Mouse (Mus musculus) embryonic facial prominence, embryonic 10.5 days (tissue): Measurements from ENCODE around the gene Msl1. TPM values are rescaled to one million over a fixed set of nuclear protein-coding genes. Genes with fewer than 3 reads are reported as not detected.

Source experiments
- DNase-seq: peaks from one replicate; pipeline ENCODE4 v3.0.0-alpha.2; 2017; ENCODE audit warnings: low spot score
- H3K27ac ChIP-seq: fragments of 300-500 bp; sonication (generic); replicated peaks from 2 replicates; pipeline ENCODE4 v1.5.1; 2016; ENCODE audit warnings: mild to moderate bottlenecking
- H3K27me3 ChIP-seq: fragments of 300-500 bp; sonication (generic); replicated peaks from 2 replicates; pipeline ENCODE4 v1.6.1; 2016; ENCODE audit warnings: low read depth, mild to moderate bottlenecking; ENCODE audit not compliant: poor library complexity, severe bottlenecking
- H3K36me3 ChIP-seq: fragments of 300-500 bp; sonication (generic); replicated peaks from 2 replicates; pipeline ENCODE4 v1.6.1; 2016; ENCODE audit warnings: mild to moderate bottlenecking, moderate library complexity
- H3K4me1 ChIP-seq: fragments of 300-500 bp; sonication (generic); 2 replicates; pipeline ENCODE4 v1.6.1; 2016
- H3K4me3 ChIP-seq: fragments of 300-500 bp; sonication (generic); 2 replicates; pipeline ENCODE4 v1.5.1; 2016; ENCODE audit warnings: mild to moderate bottlenecking, moderate library complexity
- H3K9me3 ChIP-seq: fragments of 300-500 bp; sonication (generic); 2 replicates; pipeline ENCODE4 v1.6.1; 2016; ENCODE audit warnings: mild to moderate bottlenecking
- WGBS: fragments of 180-500 bp; shearing (Covaris S2); methylation state at CpG from one replicate; pipeline ENCODE4 v1.1.7; 2016; 5-methylcytosine and 5-hydroxymethylcytosine counted together
- polyA plus RNA-seq: library from polyadenylated mRNA; unstranded; fragments of >200 nt; fragmentation: Nextera tagmentation; extraction: Ambion mirVana; gene quantifications from 2 replicates; pipeline ENCODE4 v1.2.1, GENCODE M21; 2016

Msl1 gene
- polyA plus RNA-seq, 1 experiment from 2014 or later: 23.4 TPM

- Histone ChIP-seq H3K4me1 (peaks cover 73% of the 10 kb centered on the region), H3K4me3 (peak overlapping the region; percentile 44), H3K36me3 (no peaks in the 10 kb centered on the region), H3K27ac (peak overlapping the region; percentile 82), H3K9me3 (no peaks in the 10 kb centered on the region), H3K27me3 (peaks cover 6% of the 10 kb centered on the region; the same call in 1 of the 2 replicates)
- WGBS: 4% methylated on average over 14 of the region's 15 CpGs
- DNase-seq: peak; percentile 94
Measured at GRCm38 (mm10) chr11:98786359-98787214, 8.7 kb upstream of the Msl1 start.

- DNase-seq: no peak
- H3K4me1 ChIP-seq: peaks cover 67% of the 10 kb centered on the region
Measured at GRCm38 (mm10) chr11:98787229-98787628, 8.1 kb upstream of the Msl1 start.

GRCm38 (mm10) chr11:98787691-98788090 lies 7.6 kb upstream of the Msl1 start:
- WGBS: 87% methylated on average over 1 of the region's 1 CpGs
- H3K27ac ChIP-seq: no peak overlapping the region

More at GRCm38 (mm10) chr11:98787229-98787628, 8.1 kb upstream of the Msl1 start:
- no peaks in the 10 kb centered on the region for H3K9me3 ChIP-seq
- peak overlapping the region; percentile 82; the same call in 1 of the 2 replicates for H3K27ac ChIP-seq
- no peaks in the 10 kb centered on the region for H3K36me3 ChIP-seq
- peaks cover 6% of the 10 kb centered on the region; the same call in 1 of the 2 replicates for H3K27me3 ChIP-seq
- peak overlapping the region; percentile 44 for H3K4me3 ChIP-seq
- 32% methylated on average over 7 of the region's 7 CpGs for WGBS

GRCm38 (mm10) chr11:98788139-98788538 lies 7.2 kb upstream of the Msl1 start:
- DNase-seq: no peak
- Histone ChIP-seq H3K9me3 (no peaks in the 10 kb centered on the region), H3K36me3 (no peaks in the 10 kb centered on the region), H3K4me1 (peaks cover 67% of the 10 kb centered on the region), H3K27ac (peak overlapping the region; percentile 82), H3K27me3 (peaks cover 6% of the 10 kb centered on the region; the same call in 1 of the 2 replicates), H3K4me3 (peak overlapping the region; percentile 63)
- WGBS: 91% methylated on average over 5 of the region's 5 CpGs

More at GRCm38 (mm10) chr11:98787691-98788090, 7.6 kb upstream of the Msl1 start:
- Histone ChIP-seq H3K36me3 (no peaks in the 10 kb centered on the region), H3K4me1 (peaks cover 67% of the 10 kb centered on the region), H3K27me3 (peaks cover 6% of the 10 kb centered on the region; the same call in 1 of the 2 replicates), H3K9me3 (no peaks in the 10 kb centered on the region), H3K4me3 (no peak overlapping the region; the same call in 1 of the 2 replicates)
- no peak for DNase-seq

- WGBS: 15% methylated on average over 18 of the region's 18 CpGs
- peak overlapping the region; percentile 63 for H3K4me3 ChIP-seq
- H3K27me3 ChIP-seq: peaks cover 6% of the 10 kb centered on the region; the same call in 1 of the 2 replicates
- DNase-seq: peak; percentile 89
- H3K27ac ChIP-seq: peak overlapping the region; percentile 82
- peaks cover 67% of the 10 kb centered on the region for H3K4me1 ChIP-seq
- H3K36me3 ChIP-seq: no peaks in the 10 kb centered on the region
- no peaks in the 10 kb centered on the region for H3K9me3 ChIP-seq
Measured at GRCm38 (mm10) chr11:98788550-98789218, 6.6 kb upstream of the Msl1 start.

GRCm38 (mm10) chr11:98789219-98789807 lies 6.0 kb upstream of the Msl1 start:
- Histone ChIP-seq H3K9me3 (no peaks in the 10 kb centered on the region), H3K27me3 (peaks cover 6% of the 10 kb centered on the region; the same call in 1 of the 2 replicates), H3K36me3 (no peaks in the 10 kb centered on the region), H3K27ac (peak overlapping the region; percentile 82), H3K4me3 (peak overlapping the region; percentile 63), H3K4me1 (peaks cover 68% of the 10 kb centered on the region)
- 1% methylated on average over 25 of the region's 25 CpGs for WGBS
- no peak for DNase-seq

- peak overlapping the region; percentile 63 for H3K4me3 ChIP-seq
- no peaks in the 10 kb centered on the region for H3K9me3 ChIP-seq
- no peaks in the 10 kb centered on the region for H3K36me3 ChIP-seq
- WGBS: 32% methylated on average over 5 of the region's 5 CpGs
- H3K4me1 ChIP-seq: peaks cover 71% of the 10 kb centered on the region
- no peak for DNase-seq
- peaks cover 4% of the 10 kb centered on the region; the same call in 1 of the 2 replicates for H3K27me3 ChIP-seq
- no peak overlapping the region for H3K27ac ChIP-seq
Measured at GRCm38 (mm10) chr11:98789824-98790223, 5.5 kb upstream of the Msl1 start.

- WGBS: 82% methylated on average over 5 of the region's 5 CpGs
- Histone ChIP-seq H3K27me3 (no peaks in the 10 kb centered on the region), H3K9me3 (no peaks in the 10 kb centered on the region), H3K36me3 (no peaks in the 10 kb centered on the region), H3K4me1 (peaks cover 63% of the 10 kb centered on the region), H3K27ac (no peak overlapping the region), H3K4me3 (no peak overlapping the region)
- no peak for DNase-seq
Measured at GRCm38 (mm10) chr11:98790631-98791205, 4.6 kb upstream of the Msl1 start.

GRCm38 (mm10) chr11:98791448-98791847 lies 3.9 kb upstream of the Msl1 start:
- H3K4me1 ChIP-seq: peaks cover 56% of the 10 kb centered on the region
- no peaks in the 10 kb centered on the region for H3K27me3 ChIP-seq
- H3K4me3 ChIP-seq: no peak overlapping the region
- no peak for DNase-seq
- no peak overlapping the region for H3K27ac ChIP-seq
- 68% methylated on average over 1 of the region's 1 CpGs for WGBS
- no peaks in the 10 kb centered on the region for H3K9me3 ChIP-seq
- no peaks in the 10 kb centered on the region for H3K36me3 ChIP-seq

- Histone ChIP-seq H3K36me3 (no peaks in the 10 kb centered on the region), H3K27ac (no peak overlapping the region), H3K27me3 (no peaks in the 10 kb centered on the region), H3K4me3 (peak overlapping the region; percentile 8; the same call in 1 of the 2 replicates), H3K9me3 (no peaks in the 10 kb centered on the region), H3K4me1 (peaks cover 51% of the 10 kb centered on the region)
- WGBS: 7% methylated on average over 4 of the region's 4 CpGs
- DNase-seq: no peak
Measured at GRCm38 (mm10) chr11:98792081-98792480, 3.2 kb upstream of the Msl1 start.

GRCm38 (mm10) chr11:98794469-98795014 lies 774 bp upstream of the Msl1 start:
- Histone ChIP-seq H3K4me1 (peaks cover 57% of the 10 kb centered on the region), H3K9me3 (no peaks in the 10 kb centered on the region), H3K36me3 (peaks cover 24% of the 10 kb centered on the region), H3K27me3 (no peaks in the 10 kb centered on the region), H3K27ac (peak overlapping the region; percentile 100), H3K4me3 (peak overlapping the region; percentile 100)
- DNase-seq: no peak
- WGBS: under 1% methylated on average over 29 of the region's 30 CpGs
